Mouse (Mus musculus): ENCODE results near the gene Gramd1c. TPM values are rescaled to one million over a fixed set of nuclear protein-coding genes. Genes with fewer than 3 reads are reported as not detected.

Gene Gramd1c
- 0.06 and 0.28 TPM in 2 replicates for polyA plus RNA-seq (2012)

GRCm38 (mm10) chr16:44063025-44063894 lies at the start of gene Gramd1c:
Gramd1c (minus strand) TSS chr16:44063345.
- no peak for TF ChIP-seq GATA1 (IDR thresholded peaks at IDR 0.05; ENCODE audit: low read length)

DNA sequence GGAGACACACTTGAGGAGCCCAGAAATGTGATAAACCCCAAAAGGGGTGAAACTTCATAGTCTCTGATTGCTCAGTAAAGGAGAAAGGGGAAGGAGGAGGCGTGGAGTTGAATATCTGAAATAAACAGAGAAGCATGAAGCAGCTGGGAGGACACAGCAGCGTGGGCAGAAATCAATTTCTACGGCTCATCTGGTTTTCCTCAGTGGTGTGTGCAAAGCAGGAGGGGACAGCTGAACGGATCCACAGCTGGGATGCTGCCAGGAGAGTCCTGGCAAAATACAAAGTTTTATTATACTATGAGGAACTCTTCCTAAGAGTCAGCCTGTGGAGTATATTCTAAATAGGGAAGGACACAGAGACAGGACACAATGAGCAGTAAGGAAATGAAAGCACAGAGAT lies 45.9 kb upstream of the Gramd1c start:
- TF ChIP-seq GATA1 (IDR thresholded peaks at IDR 0.05; ENCODE audit: low read length), result no peak

GRCm38 (mm10) chr16:44105211-44105610 lies 42.1 kb upstream of the Gramd1c start:
- no peak for TF ChIP-seq GATA1 (IDR thresholded peaks at IDR 0.05; ENCODE audit: low read length)

DNA sequence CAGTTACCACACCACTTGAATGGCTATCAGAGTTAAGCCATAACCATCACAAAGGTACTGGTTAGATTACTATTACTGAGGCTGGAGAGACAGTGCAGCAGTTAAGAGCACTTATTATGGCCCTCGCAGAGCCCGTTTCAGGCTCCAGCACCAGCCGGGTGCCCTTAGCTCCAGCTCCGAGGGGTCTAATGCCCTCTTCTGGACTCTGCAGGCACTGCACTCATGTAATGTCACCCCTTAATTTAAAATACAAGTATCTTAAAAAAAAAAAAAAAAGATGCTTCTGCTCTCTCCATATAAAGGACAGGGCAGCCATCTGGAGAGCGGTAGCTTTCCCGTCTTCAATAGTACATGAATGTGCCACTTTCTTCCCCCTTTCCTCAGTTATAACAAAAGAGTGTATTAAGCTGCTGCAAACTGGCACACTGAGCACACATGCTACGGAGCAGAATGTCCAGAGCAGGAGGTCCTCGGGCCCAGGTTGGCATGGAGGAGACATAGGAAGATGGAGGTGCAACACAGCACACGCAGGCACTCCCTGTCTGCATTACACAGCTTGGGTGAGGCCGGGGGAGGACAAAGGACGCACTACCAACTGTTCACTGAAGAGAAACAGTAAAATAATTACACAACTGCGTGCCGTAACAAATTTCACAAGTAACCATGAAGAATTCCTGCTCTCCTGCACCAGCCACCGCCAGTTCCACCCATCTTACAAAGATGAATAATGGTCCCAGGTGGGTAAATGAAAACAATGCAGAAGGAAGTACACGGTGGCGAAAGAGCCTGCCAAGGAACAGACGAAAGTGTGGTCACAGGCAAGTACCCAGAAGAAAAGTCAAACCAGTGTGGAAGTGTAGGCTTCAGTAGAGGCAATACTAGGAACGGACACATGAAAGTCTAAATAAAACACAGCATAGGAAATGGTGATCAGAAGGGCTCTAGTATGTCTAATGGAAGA lies 40.9 kb upstream of the Gramd1c start:
- TF ChIP-seq GATA1 (IDR thresholded peaks at IDR 0.05; ENCODE audit: low read length), result no peak

- TF ChIP-seq GATA1 (IDR thresholded peaks at IDR 0.05; ENCODE audit: low read length), result no peak
These were observed 39.8 kb upstream of the Gramd1c start for GRCm38 (mm10) chr16:44102925-44103324.

DNA sequence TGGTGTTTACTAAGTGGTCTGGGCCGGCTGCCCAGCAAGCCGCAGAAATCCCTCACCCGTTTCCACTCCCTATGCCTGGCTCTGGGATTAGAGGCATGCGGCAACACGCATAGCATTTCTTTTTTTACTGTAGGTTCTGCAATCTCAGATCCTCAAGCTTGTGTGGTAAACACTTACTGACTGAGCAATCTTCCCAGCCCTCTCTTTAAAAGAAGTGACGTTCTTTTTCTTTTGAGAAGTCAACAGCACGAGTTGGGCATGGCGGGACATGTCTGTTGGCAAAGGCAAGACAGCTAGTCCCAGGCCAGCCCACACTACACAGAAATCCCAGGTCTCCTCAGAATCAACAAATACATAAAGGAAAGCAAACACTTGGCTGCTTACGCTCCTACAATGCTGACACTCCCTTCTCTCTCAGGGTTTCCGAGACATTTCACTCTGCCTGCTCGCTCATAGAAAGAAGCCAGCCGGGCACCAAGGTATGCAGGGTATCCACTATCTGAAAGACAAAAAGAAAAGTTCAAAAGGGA lies 38.1 kb upstream of the Gramd1c start:
- no peak for TF ChIP-seq GATA1 (IDR thresholded peaks at IDR 0.05; ENCODE audit: low read length)

DNA sequence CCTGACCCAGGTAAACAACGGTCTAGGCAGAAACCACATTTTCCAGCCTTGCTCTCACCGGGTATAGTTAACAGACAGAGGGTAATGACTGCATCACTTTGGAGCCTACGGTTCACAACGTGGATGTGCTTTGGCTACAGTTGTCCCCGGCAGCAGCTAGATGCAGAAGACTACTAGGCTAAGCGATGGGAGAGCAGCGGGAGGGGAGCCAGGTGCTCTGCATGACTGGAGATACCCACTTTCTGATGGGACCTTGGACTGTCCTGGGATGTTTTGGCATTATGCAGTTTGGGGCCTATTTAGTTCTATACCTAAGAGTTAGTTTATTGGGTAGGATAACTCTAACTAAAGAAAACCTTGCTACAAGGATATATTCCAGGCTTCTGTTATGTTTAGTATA lies 36.2 kb upstream of the Gramd1c start:
- no peak for TF ChIP-seq GATA1 (IDR thresholded peaks at IDR 0.05; ENCODE audit: low read length)

- no peak for TF ChIP-seq GATA1 (IDR thresholded peaks at IDR 0.05; ENCODE audit: low read length)
These were observed 24.5 kb upstream of the Gramd1c start for GRCm38 (mm10) chr16:44087650-44088049.

GRCm38 (mm10) chr16:44061341-44061740 lies 1.8 kb downstream of the Gramd1c start:
- no peak for TF ChIP-seq GATA1 (IDR thresholded peaks at IDR 0.05; ENCODE audit: low read length)

DNA sequence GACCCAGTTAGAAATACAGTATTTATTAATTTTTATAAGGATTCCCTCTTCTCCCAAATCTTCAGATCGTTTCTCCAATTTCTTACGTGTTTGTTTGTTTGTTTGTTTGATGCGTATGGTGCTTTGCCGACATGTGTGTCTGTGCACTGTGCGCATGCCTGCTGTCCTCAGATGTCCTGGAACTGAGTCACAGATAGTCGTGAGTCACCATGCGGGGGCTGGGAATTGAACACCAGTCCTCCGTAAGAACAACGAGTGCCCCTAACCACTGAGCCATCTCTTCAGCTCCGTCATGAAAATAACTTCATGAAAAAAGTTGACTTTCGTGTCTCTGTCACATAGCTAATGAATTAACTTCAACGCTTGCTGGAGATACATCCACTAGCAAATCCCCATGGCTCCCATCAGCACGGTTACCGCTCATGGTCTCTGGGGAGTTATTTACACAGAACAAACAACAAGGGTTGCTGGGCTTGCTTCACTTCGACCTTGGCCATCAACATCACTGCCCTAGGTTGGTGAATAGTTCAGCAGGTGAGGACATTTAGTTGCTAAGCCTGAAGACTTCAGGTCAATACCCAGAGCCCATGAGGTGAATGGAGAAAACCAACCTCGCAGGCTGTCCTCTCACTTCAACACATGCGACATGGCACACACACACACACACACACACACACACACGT lies 2.4 kb downstream of the Gramd1c start:
- no peak for TF ChIP-seq GATA1 (IDR thresholded peaks at IDR 0.05; ENCODE audit: low read length)

DNA sequence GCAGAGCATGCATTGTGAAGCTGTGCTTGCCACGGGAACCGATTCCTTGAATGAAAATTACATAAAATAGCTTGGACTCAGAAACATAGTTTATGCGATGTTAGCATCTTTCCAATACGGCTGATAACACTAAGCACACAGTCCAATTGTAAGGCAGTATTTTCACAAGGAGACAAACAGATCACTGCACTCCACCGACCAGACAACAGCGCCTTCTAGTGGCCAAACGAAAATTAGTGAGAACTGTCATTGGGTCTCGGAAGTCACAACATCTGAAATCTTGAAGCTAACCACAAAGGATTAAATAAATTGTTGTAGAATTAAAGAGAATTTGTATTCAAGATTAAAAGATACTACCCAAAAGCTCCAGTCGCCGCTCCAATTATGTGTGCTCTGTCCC lies 4.4 kb downstream of the Gramd1c start:
- no peak for TF ChIP-seq GATA1 (IDR thresholded peaks at IDR 0.05; ENCODE audit: low read length)

DNA sequence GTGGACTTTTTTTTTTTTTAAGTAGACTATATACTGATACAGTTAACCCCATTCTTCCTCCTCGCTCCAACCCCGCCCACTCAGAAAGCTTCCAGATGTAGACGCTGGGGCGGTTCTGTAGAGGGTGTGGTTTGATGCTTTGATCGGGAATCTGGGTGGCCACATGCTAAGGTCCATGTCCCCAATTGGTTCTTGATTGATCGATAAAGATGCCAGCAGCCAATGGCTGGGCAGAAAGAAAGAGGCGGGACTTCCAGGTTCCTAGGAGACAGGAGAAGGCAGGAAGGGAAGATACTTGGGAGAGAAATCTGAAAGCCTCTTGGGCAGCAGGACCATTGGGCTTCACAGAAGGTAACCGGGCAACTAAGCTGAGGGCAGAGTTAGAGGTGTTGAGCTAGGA lies 7.4 kb downstream of the Gramd1c start:
- TF ChIP-seq GATA1 (IDR thresholded peaks at IDR 0.05; ENCODE audit: low read length), result no peak

- no peak for TF ChIP-seq GATA1 (IDR thresholded peaks at IDR 0.05; ENCODE audit: low read length)
These were observed 9.9 kb downstream of the Gramd1c start for GRCm38 (mm10) chr16:44053265-44053664.

DNA sequence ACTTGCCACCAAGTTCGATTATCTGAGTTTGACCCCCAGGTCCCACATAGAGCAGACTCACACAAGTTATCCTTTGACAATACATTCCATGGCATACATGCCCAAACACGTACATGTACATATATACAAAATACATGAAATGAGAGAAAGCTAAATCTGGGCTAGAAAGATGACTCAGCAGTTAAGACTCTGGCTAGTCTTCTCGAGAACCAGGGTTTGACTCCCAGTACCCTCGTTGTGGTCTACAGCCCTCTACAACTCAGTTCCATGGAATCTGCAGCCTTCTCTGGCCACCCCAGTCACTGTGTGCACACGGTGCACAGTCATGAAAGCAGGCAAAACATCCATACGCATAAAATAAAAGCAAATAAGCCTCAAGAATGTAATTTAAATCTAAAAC lies 10.8 kb downstream of the Gramd1c start:
- no peak for TF ChIP-seq GATA1 (IDR thresholded peaks at IDR 0.05; ENCODE audit: low read length)

- TF ChIP-seq GATA1 (IDR thresholded peaks at IDR 0.05; ENCODE audit: low read length), result no peak
These were observed 13.0 kb downstream of the Gramd1c start for GRCm38 (mm10) chr16:44050139-44050538.

Data from G1E-ER4 (cell line).